Mouse (Mus musculus) cerebellum, adult 11 months (tissue): ENCODE data around the gene Arl14.

Experiments
- DNase-seq: peaks from one replicate; pipeline ENCODE4 v3.0.0; 2022

Arl14 gene

DNA sequence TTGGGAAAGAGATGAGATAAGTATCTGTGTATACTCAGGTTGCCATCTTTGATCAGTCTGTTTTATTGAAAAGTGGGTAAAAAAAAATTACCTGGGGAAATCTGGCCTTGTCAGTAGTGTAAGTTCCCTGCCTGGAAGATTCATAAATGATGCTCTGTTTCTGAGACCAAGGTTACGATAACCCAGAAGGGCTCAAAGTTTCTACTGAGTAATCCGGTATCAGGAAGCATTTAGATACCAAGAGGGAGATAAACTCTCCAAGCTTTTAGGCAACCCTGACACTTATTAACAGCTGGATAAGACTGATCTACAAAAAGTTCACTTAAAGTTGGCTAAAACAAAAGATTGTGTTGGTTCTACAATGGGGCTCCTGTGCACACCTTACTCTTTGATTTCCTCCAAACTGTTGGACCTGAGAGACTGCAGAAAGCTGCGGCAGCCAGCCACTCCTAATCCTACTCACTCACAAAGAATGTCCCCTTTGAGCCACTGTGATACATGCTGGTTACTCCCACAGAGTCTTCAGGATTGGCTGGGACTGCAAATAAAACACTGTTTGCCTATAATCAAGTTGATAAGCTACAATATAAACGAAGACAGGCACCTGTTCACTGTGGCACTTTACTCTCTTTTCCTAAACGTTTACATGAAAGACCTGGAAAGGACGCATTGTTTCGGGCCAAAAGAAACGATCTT is at the start of gene Arl14:
TSS of gene Arl14 (plus strand) at position 614 of the 696 bp plus-strand sequence.
- DNase-seq: no peak

DNA sequence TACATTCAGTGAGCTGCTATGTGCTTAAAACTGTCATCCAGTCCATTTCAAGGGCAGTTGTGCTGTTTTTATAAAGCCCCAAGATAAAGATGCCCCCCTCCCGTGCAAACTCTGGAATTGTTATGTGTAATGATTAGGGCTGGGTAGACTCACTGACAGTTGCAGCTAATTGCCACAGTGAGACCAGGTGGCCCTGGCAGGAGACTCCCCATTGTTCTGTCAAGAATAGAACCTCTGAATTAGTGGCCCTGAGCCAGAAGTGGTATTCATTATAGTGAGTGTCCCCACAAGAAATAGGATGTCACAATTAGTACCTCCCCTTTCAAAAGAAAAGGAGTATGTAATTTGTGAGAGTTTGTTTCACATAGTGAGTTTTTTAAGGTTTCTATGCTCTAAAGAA is 47.0 kb upstream of the Arl14 start:
- DNase-seq: peak; percentile 13

DNA sequence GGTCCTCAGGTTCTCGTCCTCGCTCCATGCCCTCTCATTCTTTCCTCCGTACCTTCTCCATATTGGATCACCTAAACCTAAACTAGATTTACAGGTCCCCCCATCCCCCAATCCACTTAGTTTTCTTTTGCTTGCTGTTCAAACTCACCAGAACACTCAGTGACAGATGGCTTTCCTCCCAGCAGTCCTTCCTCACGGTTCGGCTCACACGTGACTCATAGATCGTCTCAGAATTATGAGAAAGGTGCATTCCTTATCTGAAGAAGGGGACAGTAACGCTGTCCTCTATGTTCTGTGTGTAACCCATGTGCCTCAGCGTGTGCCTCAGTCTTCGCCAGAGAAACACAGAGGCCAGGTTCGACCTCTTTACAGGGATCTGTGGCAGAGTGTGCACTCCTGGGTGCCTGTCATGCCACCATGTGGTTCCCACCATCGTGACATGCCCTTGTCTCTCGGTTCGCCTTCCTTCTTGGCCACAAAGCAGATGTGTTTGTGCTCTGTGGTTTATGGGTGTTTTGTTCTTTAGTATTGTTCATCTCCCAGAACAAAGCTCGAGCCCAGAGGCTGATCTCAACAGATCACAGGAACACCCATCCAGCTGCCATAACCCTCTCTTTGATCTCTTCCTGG is 44.9 kb upstream of the Arl14 start:
- DNase-seq: peak; percentile 5

DNA sequence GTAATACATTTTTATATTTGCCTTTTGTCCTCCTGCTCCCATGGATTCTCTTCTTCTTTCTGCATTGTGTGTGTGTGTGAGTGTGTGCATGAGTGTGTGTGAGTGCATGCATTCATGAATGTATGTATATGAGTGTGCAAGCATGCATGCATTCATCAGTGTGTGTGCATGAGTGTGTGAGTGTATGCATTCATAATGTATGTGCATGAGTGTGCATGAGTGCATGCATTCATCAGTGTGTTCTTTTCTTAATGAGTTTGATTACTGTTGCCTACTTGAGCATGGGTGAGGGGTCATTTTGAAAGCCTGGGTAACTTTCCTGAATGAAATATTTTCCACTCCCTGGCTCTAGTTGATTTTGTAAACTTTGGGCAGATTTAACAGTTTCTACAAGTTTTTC is 44.3 kb upstream of the Arl14 start:
- DNase-seq: no peak

DNA sequence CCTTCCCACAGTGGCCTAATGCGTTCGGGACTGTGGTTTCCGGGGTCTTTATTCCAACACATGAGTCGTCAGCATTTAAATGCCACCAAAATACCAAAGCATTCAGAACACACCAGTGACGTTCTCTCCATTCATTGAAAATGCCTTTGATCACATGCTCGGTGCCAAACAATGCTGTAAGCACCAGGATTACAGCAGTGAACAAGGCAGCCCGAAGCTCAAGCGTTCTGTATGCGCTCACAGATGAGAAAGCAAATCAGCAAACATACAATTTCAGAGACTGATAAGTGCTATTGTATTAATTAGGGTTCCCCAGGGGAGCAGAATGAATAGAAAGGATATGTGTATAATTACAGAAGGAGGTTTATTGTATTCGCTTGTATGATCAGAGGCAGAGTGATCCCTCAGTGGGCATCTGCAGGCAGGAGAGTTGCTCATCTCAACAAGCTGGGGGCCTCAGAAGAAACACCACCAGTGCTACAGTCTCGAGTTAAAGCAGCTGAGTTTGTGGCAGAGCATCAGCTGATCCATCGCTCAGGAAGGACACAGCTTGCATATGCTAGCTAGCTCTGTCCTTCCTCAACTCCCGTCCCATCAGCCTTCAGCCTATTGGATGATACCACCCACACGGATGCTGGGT is 43.7 kb upstream of the Arl14 start:
- no peak for DNase-seq

DNA sequence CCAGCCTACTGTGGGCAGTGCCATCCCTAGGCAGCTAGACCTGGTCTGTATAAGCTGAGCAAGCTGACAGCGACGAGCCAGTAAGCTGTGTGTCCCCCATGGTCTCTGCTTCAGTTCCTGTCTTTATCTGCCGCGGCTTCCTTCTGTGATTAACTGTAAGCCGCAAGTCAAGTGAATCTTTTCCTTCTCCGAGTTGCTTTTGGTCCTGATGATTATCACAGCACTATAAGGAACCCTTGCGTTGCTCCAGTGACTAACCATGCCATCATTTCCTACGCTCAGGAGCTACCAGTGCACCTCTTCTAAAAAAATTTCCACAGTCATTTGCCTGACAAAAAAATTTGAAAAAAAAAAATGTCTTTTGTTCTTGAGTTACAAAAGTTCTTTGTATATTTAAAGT is 40.7 kb upstream of the Arl14 start:
- no peak for DNase-seq

DNA sequence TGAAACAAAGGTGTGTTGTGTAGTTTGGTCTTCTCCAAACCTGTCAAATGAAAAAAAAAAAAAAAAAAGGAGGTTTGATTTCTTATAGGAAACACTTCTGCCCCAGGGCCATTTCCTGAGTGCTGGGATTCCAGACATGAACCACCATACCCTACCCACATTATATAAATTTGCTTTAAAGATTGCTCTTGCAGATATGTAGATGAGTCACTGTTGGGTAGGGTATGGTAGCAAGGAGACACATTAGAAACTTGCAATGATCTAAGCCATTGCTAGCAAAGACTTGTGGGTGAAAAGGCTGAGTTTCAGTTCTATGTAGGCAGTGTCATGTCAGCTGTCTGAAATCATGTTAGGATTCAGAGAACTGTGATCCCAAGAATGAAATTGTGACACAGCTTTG is 40.0 kb upstream of the Arl14 start:
- DNase-seq: no peak

DNA sequence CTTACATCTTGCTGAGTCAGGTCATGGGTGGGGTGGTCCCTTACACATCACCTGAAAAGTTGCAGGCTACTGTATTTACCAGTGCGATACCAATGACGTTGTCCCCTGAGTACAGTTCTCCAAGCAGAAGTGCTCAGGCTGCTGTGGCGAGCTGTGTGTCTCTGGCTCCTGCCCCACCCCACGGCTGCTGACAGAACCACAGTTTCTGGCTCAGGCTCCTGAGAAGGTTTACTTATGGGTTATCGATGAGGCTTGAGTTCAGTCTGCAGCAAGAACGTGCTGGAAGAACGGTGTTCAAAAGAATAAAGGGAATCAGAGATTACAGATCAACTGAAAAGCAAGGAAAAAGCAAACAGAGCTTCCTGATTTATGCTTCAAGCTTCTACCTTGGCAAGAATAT is 37.0 kb upstream of the Arl14 start:
- DNase-seq: no peak

DNA sequence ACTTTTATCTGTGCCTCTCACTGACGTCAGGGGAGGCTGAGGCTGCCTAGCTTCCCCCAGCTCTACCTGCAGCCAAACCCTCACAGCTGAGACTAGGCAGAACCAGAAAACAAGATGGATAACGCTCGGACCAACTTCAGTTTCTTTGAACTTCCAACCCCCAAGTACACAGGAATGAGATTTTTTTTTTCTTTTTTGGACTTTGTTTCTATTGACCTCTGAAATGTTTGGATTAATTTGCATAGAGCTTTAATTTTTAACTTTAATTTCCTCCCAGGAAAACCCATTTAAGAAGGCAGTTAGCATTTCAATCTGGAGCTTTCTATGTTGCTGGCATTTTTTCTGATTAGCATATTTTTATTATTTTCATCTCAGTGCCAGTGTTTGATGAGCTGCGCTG is 36.2 kb upstream of the Arl14 start:
- no peak for DNase-seq

DNA sequence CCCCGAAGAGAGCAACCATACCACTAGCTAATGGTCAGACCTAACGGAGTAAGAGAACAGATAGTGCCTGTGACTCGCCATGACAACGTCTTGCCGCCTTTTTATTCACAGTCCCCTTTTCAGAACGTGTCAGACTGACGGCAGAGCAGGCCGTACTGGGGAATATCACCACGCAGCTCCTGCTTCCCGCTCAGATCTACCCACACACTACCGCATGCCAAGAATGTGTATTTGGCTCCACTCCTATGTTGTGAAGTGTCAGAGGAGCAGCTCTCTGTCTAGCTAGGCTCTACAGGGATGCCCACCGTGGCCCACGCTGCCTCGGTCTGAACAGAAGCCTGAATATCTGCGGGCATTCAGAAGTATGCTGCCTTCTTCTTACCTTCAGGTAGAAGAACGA is 35.6 kb upstream of the Arl14 start:
- DNase-seq: no peak

DNA sequence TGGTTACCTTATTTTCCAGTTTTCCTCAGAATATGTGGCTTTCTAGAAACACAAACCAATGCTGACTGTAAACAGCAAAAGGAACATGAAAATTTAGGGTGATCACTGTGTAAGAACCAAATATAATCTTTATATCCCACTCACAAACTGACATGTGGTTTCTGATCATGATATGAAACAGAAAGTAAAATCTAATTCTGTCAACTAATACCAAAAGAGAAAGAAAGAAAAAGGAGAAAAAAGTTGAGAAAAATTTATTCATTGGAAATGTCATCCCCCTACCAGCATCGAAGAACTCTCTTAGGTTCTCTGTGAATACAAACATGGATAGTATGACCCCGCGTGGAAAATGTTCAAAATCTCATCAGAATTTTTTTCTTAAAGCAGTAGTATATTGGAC is 29.2 kb upstream of the Arl14 start:
- DNase-seq: no peak

DNA sequence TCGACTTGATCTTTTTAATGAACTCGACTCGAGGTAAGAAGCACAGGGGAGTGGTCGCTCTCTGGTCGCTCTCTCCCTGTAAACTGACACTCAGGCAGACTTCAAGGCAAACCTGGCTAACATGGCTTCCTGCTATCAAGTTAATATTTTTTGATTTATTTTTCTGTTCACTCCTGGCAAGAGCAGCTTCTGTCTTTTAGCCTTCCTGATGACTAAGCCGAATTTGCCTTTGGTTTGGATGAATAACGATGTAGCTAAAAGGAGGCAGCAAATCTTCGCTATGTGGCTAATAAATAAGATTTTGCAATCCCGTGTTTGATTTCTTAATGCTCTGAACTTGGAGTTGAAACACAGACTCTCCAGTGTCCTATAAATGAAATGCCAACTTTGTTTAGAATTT is 27.7 kb upstream of the Arl14 start:
- DNase-seq: no peak

DNA sequence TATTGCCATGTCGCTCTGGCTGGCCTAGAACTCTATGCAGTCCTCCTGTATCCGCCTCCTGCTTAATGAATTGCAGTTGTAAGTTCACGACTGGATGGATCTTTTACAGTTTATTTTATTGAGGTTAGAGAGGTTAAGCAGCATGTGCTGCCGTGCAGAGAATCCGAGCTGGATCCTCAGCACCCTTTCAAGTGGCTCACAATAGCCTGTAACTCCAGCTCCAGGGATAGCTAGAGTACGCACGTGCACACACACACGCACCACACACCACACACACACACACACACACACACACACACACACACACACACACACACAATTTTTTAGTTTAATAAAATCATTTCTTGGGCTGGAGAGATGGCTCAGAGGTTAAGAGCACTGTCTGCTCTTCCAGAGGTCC is 27.0 kb upstream of the Arl14 start:
- no peak for DNase-seq

DNA sequence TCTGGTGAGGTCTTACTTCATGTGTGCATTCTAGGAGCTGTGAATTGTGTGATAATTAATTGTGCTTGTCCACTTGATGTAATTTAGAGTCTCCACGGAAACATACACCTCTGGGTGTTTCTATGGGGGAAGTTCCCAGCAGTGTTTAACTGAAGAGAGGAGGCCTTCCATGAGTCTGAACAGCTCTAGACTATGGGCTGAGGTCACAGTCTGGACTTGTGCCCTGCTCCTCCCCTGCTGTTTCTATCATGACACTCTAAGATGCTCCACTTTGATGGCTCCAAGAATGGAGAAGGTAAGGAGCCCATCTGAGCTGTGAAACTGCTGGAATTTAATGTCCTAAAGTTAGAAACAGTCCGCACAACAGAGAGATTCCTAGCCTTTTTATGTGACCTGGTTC is 24.1 kb upstream of the Arl14 start:
- DNase-seq: no peak

DNA sequence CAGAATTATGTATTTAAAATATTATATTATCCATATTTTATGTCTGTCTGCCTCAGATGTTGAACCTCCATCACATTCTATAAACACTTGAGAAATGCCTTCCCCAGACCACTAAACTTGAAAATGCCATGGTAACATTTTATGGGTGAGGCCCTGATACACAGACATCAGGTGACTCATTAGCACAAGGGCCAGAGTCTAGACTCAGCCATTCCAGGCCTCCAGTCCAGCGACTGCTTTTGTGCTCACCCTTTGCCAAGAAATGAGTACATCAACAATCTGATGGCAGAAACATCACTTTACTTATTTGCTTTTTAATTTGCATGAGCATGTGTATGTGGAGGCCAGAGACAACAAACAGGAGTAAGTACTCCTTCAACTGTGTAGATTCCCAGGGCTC is 22.0 kb upstream of the Arl14 start:
- DNase-seq: no peak

DNA sequence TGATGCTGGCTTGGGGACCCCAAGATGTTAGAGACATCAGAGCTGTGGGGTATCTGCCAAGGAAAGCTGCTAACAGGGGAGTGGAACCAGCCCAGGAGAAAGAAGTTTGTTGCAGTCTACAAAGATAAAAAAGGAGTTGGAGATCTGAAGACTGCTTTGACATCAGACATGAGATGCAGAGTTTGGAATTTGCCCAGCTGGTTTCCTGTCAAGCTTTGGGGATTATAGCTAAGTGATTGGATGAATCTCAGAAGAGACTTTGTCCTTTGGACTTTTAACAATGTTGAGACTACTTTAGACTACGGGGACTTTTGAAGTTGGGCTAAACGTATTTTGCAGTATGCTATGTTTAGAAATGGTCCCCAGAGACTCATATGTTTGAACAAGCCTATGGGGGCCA is 21.0 kb upstream of the Arl14 start:
- DNase-seq: no peak

DNA sequence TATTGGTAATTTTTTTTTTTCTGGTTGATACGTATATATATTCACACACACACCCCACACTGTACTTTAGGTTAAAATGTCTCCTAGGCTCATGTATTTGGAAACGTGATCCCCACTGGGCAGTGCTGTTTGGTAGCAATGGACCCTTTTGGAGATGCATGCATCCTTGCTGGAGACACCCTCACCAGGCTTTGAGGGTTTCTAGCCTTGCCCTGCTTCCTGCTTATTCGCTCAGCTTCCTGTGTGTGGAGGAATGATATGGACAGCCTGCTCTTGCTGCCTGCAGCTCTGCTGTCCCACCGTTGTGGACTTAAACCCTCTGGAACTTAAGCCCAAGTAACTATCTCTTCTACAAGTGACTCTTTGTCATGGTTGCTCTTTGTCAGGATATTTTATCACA is 19.3 kb upstream of the Arl14 start:
- DNase-seq: no peak

DNA sequence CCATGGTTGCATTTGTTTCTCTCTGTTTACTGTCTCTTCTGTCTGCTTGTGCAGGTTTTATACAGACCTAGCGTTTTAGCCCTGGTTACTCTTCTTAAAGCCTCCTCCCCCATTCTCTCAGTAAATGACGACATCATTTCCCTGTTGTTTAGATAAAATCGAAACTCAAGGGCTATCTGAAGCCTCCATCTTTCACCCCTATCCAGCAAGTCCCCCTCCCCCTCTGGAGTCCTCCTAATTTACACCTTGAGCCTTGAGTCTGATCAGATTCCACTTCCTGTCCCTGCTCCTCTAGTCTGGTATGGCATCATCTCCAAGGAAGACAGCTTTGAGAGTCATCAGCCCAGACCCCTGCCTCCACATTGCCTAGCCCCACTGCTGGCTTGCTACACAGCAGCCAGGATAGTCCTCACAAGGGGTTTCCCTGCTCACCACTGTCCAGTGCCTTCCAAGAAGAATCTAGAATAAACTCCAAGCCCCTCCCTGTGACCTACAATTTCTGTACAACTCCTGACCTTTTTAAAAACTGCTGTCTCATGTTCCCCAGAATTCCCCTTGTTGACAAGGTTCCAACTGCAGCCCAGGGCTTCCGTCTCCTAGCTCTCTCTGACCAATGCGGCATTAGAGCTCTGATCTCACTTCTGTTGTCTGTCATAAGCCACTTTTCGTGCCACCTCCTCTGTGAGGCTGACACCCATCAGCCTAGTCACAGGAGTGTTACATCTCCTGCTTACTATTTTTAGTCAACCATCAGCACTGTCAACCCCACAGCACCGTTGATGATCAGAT is 16.8 kb upstream of the Arl14 start:
- no peak for DNase-seq

DNA sequence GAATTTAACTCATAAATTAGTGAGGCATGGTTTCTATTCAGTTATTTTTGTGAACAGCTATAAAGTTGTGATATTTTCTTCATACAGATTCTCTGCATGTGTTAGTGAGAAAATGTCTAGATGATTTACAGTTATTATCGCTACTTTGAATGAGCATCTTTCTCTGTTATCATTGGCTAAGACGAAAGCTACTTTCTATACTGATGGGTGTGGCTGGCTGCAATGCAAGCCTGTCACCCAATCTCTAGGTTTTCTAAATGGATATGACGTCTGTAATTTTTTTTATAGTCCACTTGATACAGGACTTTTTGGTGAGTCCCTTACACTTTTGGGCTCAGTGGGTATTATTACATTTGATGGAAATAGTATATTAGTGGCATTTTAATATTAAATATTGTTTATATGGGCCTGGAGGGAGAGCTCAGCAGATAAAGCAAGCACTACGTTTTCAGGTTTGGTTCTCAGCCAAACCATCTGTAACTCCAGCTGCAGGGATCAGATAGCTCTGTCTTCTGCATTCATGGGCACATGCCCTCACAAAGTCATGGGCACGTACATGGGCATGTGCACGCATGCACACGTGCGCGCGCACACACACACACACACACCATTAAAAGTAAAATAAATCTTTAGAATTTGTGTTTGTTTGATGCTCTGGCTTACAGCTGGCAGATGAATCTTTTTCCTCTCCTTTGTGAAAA is 15.9 kb upstream of the Arl14 start:
- no peak for DNase-seq

DNA sequence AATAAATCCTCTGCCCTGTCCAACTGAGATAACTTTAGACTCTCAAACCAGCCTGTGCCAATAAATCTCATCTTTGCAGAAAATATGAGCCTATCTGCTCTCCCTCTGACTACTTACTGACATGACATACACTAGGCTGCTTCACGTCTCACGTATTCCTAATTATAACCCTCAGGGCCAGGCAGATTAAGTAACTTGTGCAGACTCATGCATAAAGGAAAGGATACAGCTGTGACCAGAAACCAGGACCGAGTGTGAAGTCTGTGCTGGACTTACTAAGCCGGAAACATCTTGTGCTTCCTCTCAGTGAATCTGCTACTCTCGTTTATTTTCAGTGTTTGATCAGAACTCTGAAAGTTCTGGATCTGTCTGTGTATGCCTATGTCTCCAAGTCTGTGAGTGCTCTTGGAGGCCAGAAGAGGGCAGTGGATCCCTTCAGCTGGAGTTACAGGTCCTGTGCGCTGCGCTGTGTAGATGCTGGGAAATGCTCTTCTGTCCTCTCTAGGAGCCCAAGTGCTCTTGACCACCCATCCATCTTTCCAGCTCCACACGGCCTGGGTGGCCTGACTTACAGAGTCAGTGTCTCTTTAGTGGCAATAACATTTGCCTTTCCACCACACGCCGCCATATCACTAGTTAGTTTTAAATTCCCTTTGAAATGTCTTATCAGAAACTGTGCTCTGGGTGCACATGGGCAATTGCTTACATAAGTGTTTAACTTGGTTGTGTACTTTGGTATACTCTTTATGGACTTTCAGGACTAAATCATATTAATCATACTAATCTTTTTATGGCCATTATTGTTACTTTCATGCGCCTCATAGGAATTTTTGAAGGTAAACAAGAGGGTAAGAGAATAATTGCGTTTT is 13.5 kb upstream of the Arl14 start:
- no peak for DNase-seq

DNA sequence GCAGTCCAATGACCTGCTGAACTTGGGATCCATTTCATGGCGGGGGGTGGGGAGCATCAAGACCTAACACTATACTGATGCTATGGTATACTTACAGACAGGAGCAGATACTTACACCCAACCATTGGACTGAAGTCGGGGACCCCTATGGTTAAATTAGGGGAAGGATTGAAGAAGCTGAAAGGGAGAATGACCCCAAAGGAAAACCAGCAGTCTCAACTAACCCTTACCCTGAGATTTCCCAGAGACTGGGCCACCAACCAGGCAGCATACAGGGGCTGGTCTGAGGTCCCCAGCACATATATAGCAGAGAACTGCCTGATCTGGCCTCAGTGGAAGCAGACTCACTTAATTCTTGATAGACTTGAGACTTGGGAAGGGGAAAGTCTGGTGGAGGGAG is 10.0 kb upstream of the Arl14 start:
- DNase-seq: no peak

DNA sequence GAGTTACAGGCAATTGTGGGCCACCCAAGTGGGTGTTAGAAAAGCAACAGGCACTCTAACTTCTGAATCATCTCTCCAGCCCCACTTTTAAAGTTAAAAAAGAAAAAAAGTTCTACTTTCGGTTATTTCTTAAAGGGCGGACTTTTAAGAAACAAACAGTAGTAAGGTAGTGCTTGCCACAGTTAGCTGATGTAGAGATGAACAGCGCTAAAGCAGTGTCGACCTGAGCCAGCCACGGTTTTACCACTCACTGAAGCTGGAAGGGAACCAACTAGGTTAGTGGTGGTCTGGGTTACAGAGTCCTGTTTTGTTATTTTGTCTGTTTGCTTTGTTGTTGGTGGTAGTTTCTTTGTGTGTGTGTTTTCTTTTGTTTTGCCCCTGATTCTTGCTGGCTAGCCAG is 8.8 kb upstream of the Arl14 start:
- no peak for DNase-seq
